Mouse (Mus musculus): ENCODE data around the gene Dgkd. TPM values are rescaled to one million over a fixed set of nuclear protein-coding genes. Genes with fewer than 3 reads are reported as not detected.

Dgkd gene
- polyA plus RNA-seq, 1 experiment = 47.1 TPM

DNA sequence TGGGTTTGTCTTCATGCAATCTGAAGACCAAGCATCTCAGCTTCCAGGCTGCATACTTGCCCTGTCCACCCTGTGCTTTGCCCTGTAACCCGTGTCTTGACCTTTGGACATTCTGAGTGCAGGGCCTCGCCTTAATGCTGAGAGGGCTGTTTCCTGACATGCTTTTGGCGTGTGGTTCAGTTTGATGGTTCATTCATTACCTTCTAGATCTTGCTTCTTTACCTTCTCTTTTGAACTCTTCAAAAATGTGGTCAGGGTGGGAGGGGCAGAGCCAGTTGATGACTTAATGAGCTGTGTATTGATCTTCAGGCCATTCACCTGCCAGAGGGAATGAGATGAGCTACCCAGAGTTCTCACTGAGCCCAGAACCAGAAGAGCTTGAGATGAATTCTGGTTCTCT, 55.6 kb downstream of the Dgkd start:
- no peaks in the 10 kb centered on the region for H3K36me3 ChIP-seq (ENCODE audit: control insufficient read depth, insufficient read depth, low read length)
- TF ChIP-seq POLR2A (IDR thresholded peaks at IDR 0.05; ENCODE audit: low read depth, low read length) = peak; percentile 46; the same call in 1 of the 2 replicates
- TF ChIP-seq CTCF (IDR thresholded peaks at IDR 0.05; ENCODE audit: extremely low read depth, insufficient read length, insufficient replicate concordance, low read depth, low read length) = no peak
- peak overlapping the region; percentile 60 for H3K4me3 ChIP-seq (ENCODE audit: low read depth, low read length)
- H3K27me3 ChIP-seq (ENCODE audit: control insufficient read depth, insufficient read depth, low read length) = no peaks in the 10 kb centered on the region
- 17% methylated on average over 3 of the region's 3 CpGs for WGBS
- H3K4me1 ChIP-seq (ENCODE audit: control insufficient read depth, insufficient read depth, insufficient read length, low read length) = peaks cover 19% of the 10 kb centered on the region
- peak overlapping the region; percentile 94 for H3K27ac ChIP-seq (ENCODE audit: insufficient read depth, low read depth, low read length)

DNA sequence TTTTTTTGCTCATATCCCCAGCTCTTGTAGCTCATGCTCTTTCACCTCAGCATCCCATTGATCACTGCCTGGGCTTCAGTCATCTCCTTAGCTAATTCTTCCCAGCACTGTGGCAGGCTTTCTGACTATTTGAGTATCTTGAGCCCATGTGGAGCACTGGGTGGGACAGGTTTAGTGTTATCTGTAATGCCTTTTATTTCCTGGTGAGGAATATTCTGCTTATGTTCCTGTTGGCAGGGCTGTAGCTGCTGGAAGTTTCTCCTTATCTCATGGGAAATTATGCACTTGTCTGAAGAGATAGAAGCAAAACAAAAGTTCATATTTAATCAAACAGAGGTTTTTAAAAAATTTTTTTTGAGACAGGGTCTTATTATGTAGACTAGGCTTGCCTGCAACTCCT, 56.5 kb downstream of the Dgkd start:
- Histone ChIP-seq H3K27me3 (ENCODE audit: control insufficient read depth, insufficient read depth, low read length) (no peaks in the 10 kb centered on the region), H3K4me1 (ENCODE audit: control insufficient read depth, insufficient read depth, insufficient read length, low read length) (peaks cover 19% of the 10 kb centered on the region), H3K27ac (ENCODE audit: insufficient read depth, low read depth, low read length) (peak overlapping the region; percentile 94), H3K4me3 (ENCODE audit: low read depth, low read length) (peak overlapping the region; percentile 60; the same call in 1 of the 2 replicates), H3K36me3 (ENCODE audit: control insufficient read depth, insufficient read depth, low read length) (peaks cover 2% of the 10 kb centered on the region)
- no peak for TF ChIP-seq CTCF (IDR thresholded peaks at IDR 0.05; ENCODE audit: extremely low read depth, insufficient read length, insufficient replicate concordance, low read depth, low read length)
- TF ChIP-seq POLR2A (IDR thresholded peaks at IDR 0.05; ENCODE audit: low read depth, low read length) = no peak

- 34% methylated on average over 1 of the region's 1 CpGs for WGBS
- Histone ChIP-seq H3K4me3 (ENCODE audit: low read depth, low read length) (no peak overlapping the region), H3K36me3 (ENCODE audit: control insufficient read depth, insufficient read depth, low read length) (peaks cover 9% of the 10 kb centered on the region), H3K27me3 (ENCODE audit: control insufficient read depth, insufficient read depth, low read length) (no peaks in the 10 kb centered on the region), H3K4me1 (ENCODE audit: control insufficient read depth, insufficient read depth, insufficient read length, low read length) (peaks cover 19% of the 10 kb centered on the region), H3K27ac (ENCODE audit: insufficient read depth, low read depth, low read length) (no peak overlapping the region)
- TF ChIP-seq CTCF (IDR thresholded peaks at IDR 0.05; ENCODE audit: extremely low read depth, insufficient read length, insufficient replicate concordance, low read depth, low read length) (no peak), POLR2A (IDR thresholded peaks at IDR 0.05; ENCODE audit: low read depth, low read length) (no peak)
Observed at GRCm38 (mm10) chr1:87910428-87910827, 57.3 kb downstream of the Dgkd start.

DNA sequence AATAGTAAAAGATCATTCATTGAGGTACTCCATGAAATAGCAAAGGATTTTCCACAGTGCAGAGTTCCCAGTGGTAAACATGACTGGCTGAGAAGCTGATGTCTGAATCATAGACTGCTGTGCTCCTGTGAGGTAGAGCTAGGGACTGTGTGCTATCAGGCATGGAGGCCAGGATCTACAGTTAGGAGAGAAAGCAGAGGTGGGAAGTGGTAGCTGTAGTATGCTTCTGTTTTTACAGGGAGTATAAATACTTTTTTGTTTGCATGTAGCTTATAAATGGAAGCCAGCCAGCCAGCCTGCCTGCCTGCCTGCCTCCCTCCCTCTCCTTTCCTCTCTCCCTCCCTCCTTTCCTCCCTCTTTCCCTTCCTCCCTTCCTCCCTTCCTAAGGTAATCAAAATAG, 60.3 kb downstream of the Dgkd start:
- no peak for TF ChIP-seq CTCF (IDR thresholded peaks at IDR 0.05; ENCODE audit: extremely low read depth, insufficient read length, insufficient replicate concordance, low read depth, low read length)
- no peak for TF ChIP-seq POLR2A (IDR thresholded peaks at IDR 0.05; ENCODE audit: low read depth, low read length)
- Histone ChIP-seq H3K27me3 (ENCODE audit: control insufficient read depth, insufficient read depth, low read length) (no peaks in the 10 kb centered on the region), H3K36me3 (ENCODE audit: control insufficient read depth, insufficient read depth, low read length) (peaks cover 36% of the 10 kb centered on the region), H3K4me3 (ENCODE audit: low read depth, low read length) (no peak overlapping the region), H3K27ac (ENCODE audit: insufficient read depth, low read depth, low read length) (no peak overlapping the region), H3K4me1 (ENCODE audit: control insufficient read depth, insufficient read depth, insufficient read length, low read length) (peaks cover 9% of the 10 kb centered on the region)

DNA sequence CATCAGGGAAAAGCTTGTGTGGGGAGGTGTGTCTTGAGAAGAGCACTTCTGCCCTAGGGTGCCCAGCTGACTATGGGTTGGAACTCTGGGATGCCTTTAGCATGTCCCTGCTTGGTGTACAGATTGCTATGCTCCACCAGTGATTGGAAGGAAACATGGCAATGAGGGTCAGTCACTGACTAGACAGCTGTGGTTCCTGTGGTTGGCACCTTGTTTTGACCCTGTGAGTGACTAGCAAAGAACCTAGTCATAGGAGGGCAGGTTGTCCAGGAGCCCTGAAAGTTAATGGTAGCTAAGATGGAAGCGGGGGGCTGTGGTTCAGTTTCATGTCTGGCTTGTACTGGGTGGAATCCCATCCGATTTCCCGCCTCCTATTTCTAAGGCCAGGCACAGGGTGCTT, 64.3 kb downstream of the Dgkd start:
- no peaks in the 10 kb centered on the region; the same call in 1 of the 2 replicates for H3K4me1 ChIP-seq (ENCODE audit: control insufficient read depth, insufficient read depth, insufficient read length, low read length)
- 97% methylated on average over 3 of the region's 3 CpGs for WGBS
- no peaks in the 10 kb centered on the region for H3K27me3 ChIP-seq (ENCODE audit: control insufficient read depth, insufficient read depth, low read length)
- no peak overlapping the region for H3K27ac ChIP-seq (ENCODE audit: insufficient read depth, low read depth, low read length)
- H3K4me3 ChIP-seq (ENCODE audit: low read depth, low read length) = no peak overlapping the region
- TF ChIP-seq CTCF (IDR thresholded peaks at IDR 0.05; ENCODE audit: extremely low read depth, insufficient read length, insufficient replicate concordance, low read depth, low read length) = no peak
- peaks cover 70% of the 10 kb centered on the region for H3K36me3 ChIP-seq (ENCODE audit: control insufficient read depth, insufficient read depth, low read length)

DNA sequence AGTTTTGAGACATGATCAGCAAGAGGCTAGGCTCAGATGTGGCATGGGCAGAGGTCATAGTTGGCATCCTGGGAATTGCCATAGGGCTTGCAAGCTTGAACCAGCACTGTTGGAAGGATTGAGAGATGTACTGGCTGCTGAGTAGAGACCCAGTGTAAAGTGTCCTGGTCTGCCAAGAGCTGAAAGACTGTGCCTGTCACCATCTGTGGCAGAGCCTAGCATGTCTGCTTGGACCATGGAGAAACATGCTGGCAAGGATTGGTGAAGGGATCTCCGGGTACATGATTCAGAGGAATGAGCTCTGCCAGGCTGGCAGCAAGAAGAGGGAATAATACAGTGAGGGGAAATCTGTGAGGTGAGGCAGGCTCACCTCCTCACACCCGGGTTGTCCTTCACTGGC, 65.0 kb downstream of the Dgkd start:
- Histone ChIP-seq H3K4me3 (ENCODE audit: low read depth, low read length) (no peak overlapping the region), H3K27ac (ENCODE audit: insufficient read depth, low read depth, low read length) (no peak overlapping the region), H3K27me3 (ENCODE audit: control insufficient read depth, insufficient read depth, low read length) (no peaks in the 10 kb centered on the region), H3K36me3 (ENCODE audit: control insufficient read depth, insufficient read depth, low read length) (peaks cover 75% of the 10 kb centered on the region), H3K4me1 (ENCODE audit: control insufficient read depth, insufficient read depth, insufficient read length, low read length) (no peaks in the 10 kb centered on the region; the same call in 1 of the 2 replicates)
- no peak for TF ChIP-seq CTCF (IDR thresholded peaks at IDR 0.05; ENCODE audit: extremely low read depth, insufficient read length, insufficient replicate concordance, low read depth, low read length)
- TF ChIP-seq POLR2A (IDR thresholded peaks at IDR 0.05; ENCODE audit: low read depth, low read length) = no peak
- WGBS = 85% methylated on average over 2 of the region's 2 CpGs

GRCm38 (mm10) chr1:87920056-87920614, 67.0 kb downstream of the Dgkd start:
- 44% methylated on average over 3 of the region's 3 CpGs for WGBS
- H3K4me1 ChIP-seq (ENCODE audit: control insufficient read depth, insufficient read depth, insufficient read length, low read length) = no peaks in the 10 kb centered on the region
- H3K36me3 ChIP-seq (ENCODE audit: control insufficient read depth, insufficient read depth, low read length) = peaks cover 87% of the 10 kb centered on the region
- H3K4me3 ChIP-seq (ENCODE audit: low read depth, low read length) = no peak overlapping the region
- no peak overlapping the region for H3K27ac ChIP-seq (ENCODE audit: insufficient read depth, low read depth, low read length)
- TF ChIP-seq CTCF (IDR thresholded peaks at IDR 0.05; ENCODE audit: extremely low read depth, insufficient read length, insufficient replicate concordance, low read depth, low read length) (no peak), POLR2A (IDR thresholded peaks at IDR 0.05; ENCODE audit: low read depth, low read length) (no peak)
- no peaks in the 10 kb centered on the region for H3K27me3 ChIP-seq (ENCODE audit: control insufficient read depth, insufficient read depth, low read length)

Data from small intestine, adult 2 months (tissue).